Mouse (Mus musculus): ENCODE measurements at regions not wholly inside any gene's neighbourhood (a gene's known extent, or its start where the extent isn't known, plus 50 kb on each side); places are given as distances from the start of the nearest gene placed in this dataset.

DNA sequence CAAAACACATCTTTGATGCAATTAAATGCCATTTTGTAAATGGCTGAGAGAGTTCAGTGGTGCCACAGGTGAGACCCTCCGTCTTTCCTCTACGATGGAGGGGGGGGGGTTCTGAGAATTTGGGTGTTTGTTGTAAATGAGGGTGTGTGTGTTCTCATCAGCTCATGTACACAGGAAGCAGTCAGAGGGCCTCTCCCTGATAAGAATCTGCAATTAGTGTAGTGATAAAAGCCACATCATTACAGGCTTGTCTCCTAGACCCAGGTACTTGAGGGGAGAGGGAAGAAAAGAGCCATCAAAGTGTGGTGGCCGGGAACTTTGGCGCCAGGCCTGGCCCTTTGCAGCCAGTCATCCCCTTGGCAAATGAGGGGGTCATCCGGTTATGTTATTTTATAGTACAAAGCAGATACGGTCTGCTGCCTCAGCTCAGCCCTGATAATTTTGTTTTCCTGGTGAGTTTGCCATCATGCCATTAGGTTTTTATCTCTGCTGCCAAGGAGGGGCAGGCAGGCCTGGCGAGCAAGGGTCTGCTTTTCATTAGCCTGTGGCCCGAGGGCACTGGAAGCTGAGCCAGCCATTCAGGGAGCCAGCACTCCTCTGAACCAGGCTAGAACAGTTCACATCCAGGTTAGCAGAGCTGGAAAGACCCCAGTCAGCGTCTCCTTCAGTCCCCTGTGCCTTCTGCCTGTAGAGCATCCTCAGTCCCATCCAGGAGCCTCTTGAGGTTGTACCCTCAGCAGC is 59.7 kb downstream of the H2al1j start:
- TF ChIP-seq CTCF (conservative IDR thresholded peaks at IDR 0.05; ENCODE audit: low read length) (no peak), NANOG (IDR thresholded peaks at IDR 0.05; ENCODE audit: borderline replicate concordance, low read length) (no peak), POU5F1 (IDR thresholded peaks at IDR 0.05; ENCODE audit: borderline replicate concordance, low read length) (no peak)
